Mouse (Mus musculus): ENCODE results near the gene Plekha7. TPM values are rescaled to one million over a fixed set of nuclear protein-coding genes. Genes with fewer than 3 reads are reported as not detected.

Plekha7 gene
- polyA plus RNA-seq, 1 experiment, result 24.4 TPM

DNA sequence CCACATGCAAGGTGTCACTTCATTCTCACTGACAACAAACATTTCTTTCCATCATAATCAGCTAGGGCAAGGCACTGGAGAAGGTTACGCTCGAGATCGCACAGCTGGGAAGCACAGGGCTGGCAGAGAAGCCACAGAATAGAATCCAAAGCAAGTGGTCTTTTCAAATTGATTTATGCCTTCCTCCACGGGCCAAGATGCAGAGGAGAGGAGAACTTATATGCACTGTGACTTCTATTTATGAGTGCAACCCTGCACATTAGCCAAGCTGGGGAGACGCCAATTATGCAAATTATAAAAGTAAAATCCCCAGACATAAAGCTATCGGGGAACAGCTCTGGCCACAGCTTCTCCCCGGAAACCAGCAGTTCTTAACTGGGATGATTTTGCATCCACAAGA, 86.3 kb downstream of the Plekha7 start:
- no peaks in the 10 kb centered on the region for H3K27me3 ChIP-seq (ENCODE audit: control insufficient read depth, insufficient read depth, low read length)
- 71% methylated on average over 7 of the region's 7 CpGs for WGBS
- TF ChIP-seq CTCF (IDR thresholded peaks at IDR 0.05; ENCODE audit: borderline replicate concordance, control insufficient read depth, extremely low read depth, insufficient read depth, low read length, poor library complexity) (no peak), POLR2A (IDR thresholded peaks at IDR 0.05; ENCODE audit: control insufficient read depth, extremely low read depth, insufficient read depth, low read length, poor library complexity) (no peak)
- no peak for DNase-seq
- no peaks in the 10 kb centered on the region; the same call in 1 of the 2 replicates for H3K4me1 ChIP-seq (replicated peaks; ENCODE audit: control insufficient read depth, insufficient read depth, low read length)
- H3K4me3 ChIP-seq (ENCODE audit: control insufficient read depth, insufficient read depth, low read length), result no peak overlapping the region
- no peak overlapping the region for H3K27ac ChIP-seq (ENCODE audit: control insufficient read depth, insufficient read depth, low read length)
- H3K36me3 ChIP-seq (ENCODE audit: control insufficient read depth, insufficient read depth, low read length), result no peaks in the 10 kb centered on the region

DNA sequence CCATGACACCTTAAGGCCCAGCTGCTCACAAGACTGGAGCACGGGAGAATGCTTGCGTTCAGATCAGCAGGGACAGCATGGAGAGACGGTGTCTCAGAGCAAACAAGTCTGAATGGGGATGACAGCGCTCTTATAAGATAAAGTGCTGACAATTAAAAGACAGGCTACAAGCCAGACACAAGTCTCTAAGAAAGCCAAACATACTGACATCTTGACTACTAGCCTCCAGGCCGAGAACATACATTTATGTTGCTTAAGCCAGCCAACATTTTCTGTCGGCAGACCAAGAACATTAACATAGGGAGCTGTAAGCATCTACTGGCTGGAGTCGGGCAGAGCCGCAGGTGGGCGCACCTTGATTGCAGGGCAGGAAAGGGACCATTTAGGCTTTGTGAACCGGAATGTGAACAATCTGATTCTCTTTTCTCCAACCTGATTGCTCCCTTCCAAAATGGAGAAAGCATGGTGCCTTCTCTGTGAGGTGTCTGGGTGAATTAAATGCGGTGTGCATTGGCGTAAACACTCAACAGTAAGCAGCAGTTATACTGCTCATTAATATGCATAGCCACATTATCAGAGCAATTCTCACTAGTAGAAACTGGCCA, 88.0 kb downstream of the Plekha7 start:
- Histone ChIP-seq H3K27ac (ENCODE audit: control insufficient read depth, insufficient read depth, low read length) (no peak overlapping the region), H3K36me3 (ENCODE audit: control insufficient read depth, insufficient read depth, low read length) (no peaks in the 10 kb centered on the region), H3K27me3 (ENCODE audit: control insufficient read depth, insufficient read depth, low read length) (no peaks in the 10 kb centered on the region), H3K4me3 (ENCODE audit: control insufficient read depth, insufficient read depth, low read length) (no peak overlapping the region), H3K4me1 (replicated peaks; ENCODE audit: control insufficient read depth, insufficient read depth, low read length) (no peaks in the 10 kb centered on the region; the same call in 1 of the 2 replicates)
- 96% methylated on average over 12 of the region's 12 CpGs for WGBS
- DNase-seq, result no peak
- TF ChIP-seq CTCF (IDR thresholded peaks at IDR 0.05; ENCODE audit: borderline replicate concordance, control insufficient read depth, extremely low read depth, insufficient read depth, low read length, poor library complexity) (no peak), POLR2A (IDR thresholded peaks at IDR 0.05; ENCODE audit: control insufficient read depth, extremely low read depth, insufficient read depth, low read length, poor library complexity) (no peak)

DNA sequence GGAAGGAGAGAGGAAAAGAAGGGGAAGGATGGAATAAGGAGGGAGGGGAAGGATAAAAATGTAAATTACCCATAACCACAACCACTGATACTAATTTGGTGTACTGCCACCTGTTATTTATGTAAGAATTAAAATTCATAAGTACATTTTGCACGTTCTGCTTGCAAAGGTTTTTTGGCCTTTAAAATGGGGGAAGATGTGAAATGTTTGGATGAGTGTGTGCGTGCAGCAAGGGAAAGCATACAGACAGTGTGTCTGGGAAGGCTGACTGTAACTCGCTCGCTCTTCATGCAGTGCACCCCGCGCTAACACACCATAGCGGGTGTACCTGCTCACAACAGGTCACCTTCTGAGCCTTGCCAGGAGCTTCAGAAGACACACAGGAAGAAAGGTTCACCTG, 90.4 kb downstream of the Plekha7 start:
- DNase-seq, result no peak
- 97% methylated on average over 7 of the region's 7 CpGs for WGBS
- no peaks in the 10 kb centered on the region for H3K27me3 ChIP-seq (ENCODE audit: control insufficient read depth, insufficient read depth, low read length)

DNA sequence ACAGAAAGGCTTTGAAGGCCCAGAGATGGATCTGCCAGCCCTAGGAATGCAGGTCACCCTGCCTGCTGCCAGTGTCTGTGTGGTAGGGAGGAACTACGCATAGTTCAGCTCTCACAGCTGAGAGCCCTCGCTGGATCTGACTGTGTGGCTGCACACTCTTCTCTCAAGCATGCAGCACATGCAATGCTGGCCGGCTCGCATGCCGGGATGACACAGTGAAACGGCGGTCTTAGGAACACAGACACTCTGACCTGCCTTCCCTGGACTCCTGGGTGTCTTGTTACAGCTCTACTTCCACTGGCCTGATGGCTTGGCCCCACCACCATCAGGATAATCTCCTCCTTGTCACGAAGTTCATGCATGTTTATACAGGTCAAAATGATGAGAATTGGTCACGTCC, 96.3 kb downstream of the Plekha7 start:
- no peaks in the 10 kb centered on the region for H3K27me3 ChIP-seq (ENCODE audit: control insufficient read depth, insufficient read depth, low read length)
- H3K27ac ChIP-seq (ENCODE audit: control insufficient read depth, insufficient read depth, low read length), result no peak overlapping the region
- H3K4me3 ChIP-seq (ENCODE audit: control insufficient read depth, insufficient read depth, low read length), result no peak overlapping the region
- DNase-seq, result no peak
- TF ChIP-seq CTCF (IDR thresholded peaks at IDR 0.05; ENCODE audit: borderline replicate concordance, control insufficient read depth, extremely low read depth, insufficient read depth, low read length, poor library complexity) (no peak), POLR2A (IDR thresholded peaks at IDR 0.05; ENCODE audit: control insufficient read depth, extremely low read depth, insufficient read depth, low read length, poor library complexity) (0 out of 2 replicates have a peak, but pooled peaks have one; percentile 19)
- no peaks in the 10 kb centered on the region; the same call in 1 of the 2 replicates for H3K4me1 ChIP-seq (replicated peaks; ENCODE audit: control insufficient read depth, insufficient read depth, low read length)
- no peaks in the 10 kb centered on the region for H3K36me3 ChIP-seq (ENCODE audit: control insufficient read depth, insufficient read depth, low read length)
- WGBS, result 91% methylated on average over 9 of the region's 9 CpGs

More for the DNA sequence above, 90.4 kb downstream of the Plekha7 start:
- TF ChIP-seq POLR2A (IDR thresholded peaks at IDR 0.05; ENCODE audit: control insufficient read depth, extremely low read depth, insufficient read depth, low read length, poor library complexity), result no peak
- TF ChIP-seq CTCF (IDR thresholded peaks at IDR 0.05; ENCODE audit: borderline replicate concordance, control insufficient read depth, extremely low read depth, insufficient read depth, low read length, poor library complexity), result no peak
- H3K27ac ChIP-seq (ENCODE audit: control insufficient read depth, insufficient read depth, low read length), result no peak overlapping the region
- no peak overlapping the region for H3K4me3 ChIP-seq (ENCODE audit: control insufficient read depth, insufficient read depth, low read length)
- no peaks in the 10 kb centered on the region for H3K36me3 ChIP-seq (ENCODE audit: control insufficient read depth, insufficient read depth, low read length)
- no peaks in the 10 kb centered on the region; the same call in 1 of the 2 replicates for H3K4me1 ChIP-seq (replicated peaks; ENCODE audit: control insufficient read depth, insufficient read depth, low read length)

DNA sequence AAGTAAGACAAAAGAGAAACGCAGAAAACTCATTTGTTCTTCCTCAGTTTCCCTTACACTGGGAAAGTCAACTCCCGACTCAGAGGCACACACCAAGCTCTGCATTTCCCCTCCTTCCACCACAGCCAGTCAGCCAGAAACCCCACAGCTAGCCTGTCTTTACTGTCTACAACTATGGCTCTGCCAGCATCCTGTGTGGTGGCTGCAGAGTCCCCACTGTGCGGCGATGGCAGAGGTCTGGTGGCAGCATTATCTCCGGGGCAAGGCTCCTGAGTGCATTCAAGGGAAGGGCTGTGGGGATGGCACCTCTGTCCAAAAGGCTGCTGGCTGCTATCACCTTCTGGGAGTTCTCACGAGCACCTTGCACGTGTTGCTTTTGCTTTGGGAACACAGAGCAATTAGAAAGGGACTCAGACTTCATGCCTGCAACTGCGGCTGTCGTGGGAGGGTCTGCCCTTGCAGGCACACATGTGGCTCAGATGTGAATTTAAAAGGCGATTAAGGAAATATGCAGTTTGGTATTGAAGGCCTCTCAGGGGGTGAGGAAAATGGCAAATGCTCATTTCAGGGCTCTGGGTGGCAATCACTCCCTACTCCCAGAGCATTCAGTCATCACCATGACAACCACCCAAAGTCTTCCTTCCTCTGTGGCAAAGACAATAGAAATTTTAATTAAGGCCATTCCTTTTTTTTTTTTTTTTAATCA, 98.1 kb downstream of the Plekha7 start:
- Histone ChIP-seq H3K27ac (ENCODE audit: control insufficient read depth, insufficient read depth, low read length) (no peak overlapping the region), H3K4me1 (replicated peaks; ENCODE audit: control insufficient read depth, insufficient read depth, low read length) (no peaks in the 10 kb centered on the region; the same call in 1 of the 2 replicates), H3K27me3 (ENCODE audit: control insufficient read depth, insufficient read depth, low read length) (no peaks in the 10 kb centered on the region), H3K36me3 (ENCODE audit: control insufficient read depth, insufficient read depth, low read length) (no peaks in the 10 kb centered on the region), H3K4me3 (ENCODE audit: control insufficient read depth, insufficient read depth, low read length) (no peak overlapping the region)
- no peak for DNase-seq
- WGBS, result 50% methylated on average over 10 of the region's 10 CpGs
- TF ChIP-seq CTCF (IDR thresholded peaks at IDR 0.05; ENCODE audit: borderline replicate concordance, control insufficient read depth, extremely low read depth, insufficient read depth, low read length, poor library complexity) (no peak), POLR2A (IDR thresholded peaks at IDR 0.05; ENCODE audit: control insufficient read depth, extremely low read depth, insufficient read depth, low read length, poor library complexity) (no peak)

DNA sequence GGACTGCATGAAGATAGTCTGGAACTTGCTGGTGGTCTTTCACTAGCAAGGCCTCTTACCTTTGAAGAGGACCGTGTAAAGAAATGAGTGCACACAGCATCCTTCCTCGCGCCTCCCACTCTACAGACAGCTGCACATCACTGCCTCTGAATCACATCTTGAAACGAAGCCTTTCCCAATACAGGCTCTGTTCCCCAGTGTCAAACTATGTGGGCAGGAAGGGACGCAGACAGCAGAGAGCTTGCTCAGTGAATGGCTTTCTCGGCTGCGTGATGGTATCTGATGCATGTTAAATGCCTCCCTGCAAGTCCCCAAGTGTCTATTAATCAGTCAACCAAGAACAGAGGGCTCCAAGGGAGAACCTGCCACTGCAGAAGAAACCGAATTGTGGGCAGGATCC, 99.3 kb downstream of the Plekha7 start:
- H3K4me1 ChIP-seq (replicated peaks; ENCODE audit: control insufficient read depth, insufficient read depth, low read length), result no peaks in the 10 kb centered on the region; the same call in 1 of the 2 replicates
- no peak for DNase-seq
- H3K4me3 ChIP-seq (ENCODE audit: control insufficient read depth, insufficient read depth, low read length), result no peak overlapping the region
- 85% methylated on average over 8 of the region's 8 CpGs for WGBS
- H3K36me3 ChIP-seq (ENCODE audit: control insufficient read depth, insufficient read depth, low read length), result no peaks in the 10 kb centered on the region
- H3K27me3 ChIP-seq (ENCODE audit: control insufficient read depth, insufficient read depth, low read length), result no peaks in the 10 kb centered on the region
- H3K27ac ChIP-seq (ENCODE audit: control insufficient read depth, insufficient read depth, low read length), result no peak overlapping the region
- TF ChIP-seq POLR2A (IDR thresholded peaks at IDR 0.05; ENCODE audit: control insufficient read depth, extremely low read depth, insufficient read depth, low read length, poor library complexity) (no peak), CTCF (IDR thresholded peaks at IDR 0.05; ENCODE audit: borderline replicate concordance, control insufficient read depth, extremely low read depth, insufficient read depth, low read length, poor library complexity) (no peak)

Data from thymus, adult 2 months (tissue).